Mouse (Mus musculus): ENCODE data around the gene Gm13691.
A peak's percentile ranks its signal among the peaks of the same experiment; 100 is the strongest.
"Not testable (repeated sequence)": the region's sequence is repeated elsewhere in the genome, so short reads cannot be mapped to it uniquely, and the experiment has no call there.

Gm13691 gene

GRCm38 (mm10) chr2:83990253-83990652 is at the start of gene Gm13691:
TSS of gene Gm13691 (plus strand) at chr2:83990553.
- DNase-seq, result not testable (repeated sequence)

- DNase-seq, result peak; percentile 38 to 57
Measured at GRCm38 (mm10) chr2:83940931-83941361, 49.4 kb upstream of the Gm13691 start, which contains the start of gene Zswim2. TSS of gene Zswim2 (minus strand) at chr2:83941228.

- DNase-seq, result no peak
Measured at GRCm38 (mm10) chr2:83941378-83941777, 49.0 kb upstream of the Gm13691 start.

- no peak for DNase-seq
Measured at GRCm38 (mm10) chr2:83941792-83942191, 48.6 kb upstream of the Gm13691 start.

GRCm38 (mm10) chr2:83955393-83955792 is 35.0 kb upstream of the Gm13691 start, which contains the start of gene Gm13698:
TSS of gene Gm13698 (plus strand) at chr2:83955693.
- DNase-seq, result not testable (repeated sequence)

GRCm38 (mm10) chr2:83961203-83961602 is 29.1 kb upstream of the Gm13691 start, which contains the start of gene Gm13693:
TSS of gene Gm13693 (plus strand) at chr2:83961503.
- not testable (repeated sequence) for DNase-seq

GRCm38 (mm10) chr2:83967013-83967412 is 23.3 kb upstream of the Gm13691 start, which contains the start of gene Gm13695:
TSS of gene Gm13695 (plus strand) at chr2:83967313.
- DNase-seq, result not testable (repeated sequence)

GRCm38 (mm10) chr2:83972823-83973222 is 17.5 kb upstream of the Gm13691 start, which contains the start of gene Gm13696:
TSS of gene Gm13696 (plus strand) at chr2:83973123.
- DNase-seq, result not testable (repeated sequence)

GRCm38 (mm10) chr2:83978633-83979032 is 11.7 kb upstream of the Gm13691 start, which contains the start of gene Gm13694:
TSS of gene Gm13694 (plus strand) at chr2:83978933.
- DNase-seq, result not testable (repeated sequence)

GRCm38 (mm10) chr2:83984443-83984842 is 5.9 kb upstream of the Gm13691 start, which contains the start of gene Gm13697:
TSS of gene Gm13697 (plus strand) at chr2:83984743.
- not testable (repeated sequence) for DNase-seq

- peak in 1 of 2 experiments; percentile 11 for DNase-seq
Measured at GRCm38 (mm10) chr2:83993639-83994255, 3.4 kb downstream of the Gm13691 start.

- DNase-seq, result not testable (repeated sequence)
Measured at GRCm38 (mm10) chr2:83994526-83994925, 4.2 kb downstream of the Gm13691 start.

- no peak for DNase-seq
Measured at GRCm38 (mm10) chr2:84008913-84009312, 18.6 kb downstream of the Gm13691 start.

GRCm38 (mm10) chr2:84009818-84010217 is 19.5 kb downstream of the Gm13691 start:
- no peak for DNase-seq

GRCm38 (mm10) chr2:84014572-84014971 is 24.2 kb downstream of the Gm13691 start:
- no peak for DNase-seq

- not testable (repeated sequence) for DNase-seq
Measured at GRCm38 (mm10) chr2:84016291-84016690, 25.9 kb downstream of the Gm13691 start.

- no peak for DNase-seq
Measured at GRCm38 (mm10) chr2:84018330-84018729, 28.0 kb downstream of the Gm13691 start.

GRCm38 (mm10) chr2:84019519-84020305 is 29.4 kb downstream of the Gm13691 start:
- DNase-seq, result no peak

GRCm38 (mm10) chr2:84021930-84022329 is 31.6 kb downstream of the Gm13691 start:
- no peak for DNase-seq

- DNase-seq, result no peak
Measured at GRCm38 (mm10) chr2:84022905-84023304, 32.6 kb downstream of the Gm13691 start.

- DNase-seq, result no peak
Measured at GRCm38 (mm10) chr2:84023319-84023718, 33.0 kb downstream of the Gm13691 start.

GRCm38 (mm10) chr2:84025217-84025616 is 34.9 kb downstream of the Gm13691 start:
- no peak for DNase-seq

- no peak for DNase-seq
Measured at GRCm38 (mm10) chr2:84032505-84032904, 42.2 kb downstream of the Gm13691 start.

Data from spleen, adult 18-20 months (tissue).